Mouse (Mus musculus) E14TG2a.4 (cell line): ENCODE measurements around the gene 1500009L16Rik.

Experiments
- CTCF ChIP-seq: conservative IDR thresholded peaks from 2 replicates; pipeline ENCODE4 v1.5.1; 2014; ENCODE audit warnings: low read length
- POU5F1 ChIP-seq: IDR thresholded peaks from 2 replicates; pipeline ENCODE4 v1.6.1; 2014; ENCODE audit warnings: low read length, borderline replicate concordance

DNA sequence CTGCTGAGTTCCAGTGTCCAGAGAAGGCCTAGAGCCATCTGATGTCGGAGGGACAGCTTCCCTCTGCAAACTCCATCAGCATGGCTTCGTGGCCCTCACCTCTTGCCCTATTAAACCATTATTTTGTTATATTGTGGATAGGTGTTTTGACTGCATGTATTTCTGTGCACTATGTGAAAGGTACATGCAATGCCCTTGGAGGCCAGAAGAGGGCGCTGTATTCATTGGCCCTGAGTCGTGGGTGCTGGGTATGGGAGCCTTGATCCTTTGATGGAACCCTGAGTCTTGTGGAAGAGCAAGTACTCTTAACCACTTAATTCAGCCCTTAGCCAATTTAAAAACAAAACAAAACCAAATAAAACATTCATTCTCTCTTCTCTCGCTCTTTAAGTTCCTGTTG is 62.3 kb downstream of the 1500009L16Rik start:
- TF ChIP-seq POU5F1 (no peak), CTCF (peak; percentile 84)
